15 mouse cellular contexts compared by ENCODE assay signal in the genomic region with DNA sequence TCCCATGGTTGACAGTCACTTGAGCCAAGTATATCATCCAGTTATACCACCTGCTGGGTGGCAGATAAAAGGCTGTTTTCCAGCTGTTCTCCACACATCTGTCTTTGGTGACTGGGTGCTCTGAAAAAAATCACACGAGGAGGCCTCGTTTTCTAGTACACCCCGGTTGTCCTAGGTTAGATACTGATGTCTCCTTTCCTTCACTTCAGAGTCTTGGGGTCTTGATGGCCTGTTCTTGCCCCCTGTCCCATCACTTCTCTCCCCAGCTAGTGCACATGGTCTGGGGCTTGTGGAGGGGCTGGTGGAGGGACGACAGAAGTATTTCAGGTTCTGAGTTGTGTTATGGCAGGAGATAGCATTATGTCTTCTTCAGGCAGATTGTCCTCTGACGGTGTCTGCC.
DNase-seq lines count a peak whose midpoint lies in the region; ATAC-seq and TF ChIP-seq lines count a peak whose summit lies in the region.
"Had no signal": no experiment of that assay in that cellular context is flagged by ENCODE, and none has a peak within 500 bp of the region (broad histone marks: within the 10 kb centered on the region; RNA-seq: fewer than 3 reads in every experiment).

No protein-coding gene starts in this region.

- no peak overlapping the region for H3ac ChIP-seq in myocyte (ENCODE audit: control insufficient read depth, insufficient read length)

- H3K27me3 ChIP-seq in heart, embryonic 12.5 days (replicated peaks) = peaks cover 7% of the 10 kb centered on the region; the same call in 1 of the 2 replicates
- no peaks in the 10 kb centered on the region for H3K27me3 ChIP-seq in kidney, embryonic 16.5 days (ENCODE audit: insufficient read depth, low read length)
- peaks cover 9% of the 10 kb centered on the region for H3K27me3 ChIP-seq in embryonic facial prominence, embryonic 15.5 days
- no peaks in the 10 kb centered on the region for H3K27me3 ChIP-seq in myocyte (ENCODE audit: control insufficient read depth, insufficient read depth, insufficient read length)

- no peak for ATAC-seq in heart, embryonic 12.5 days (ENCODE audit: insufficient number of reproducible peaks, low FRiP score)
- ATAC-seq in kidney, embryonic 16.5 days (ENCODE audit: low FRiP score, low TSS enrichment) = no peak
- ATAC-seq in embryonic facial prominence, embryonic 15.5 days (ENCODE audit: insufficient number of reproducible peaks, low FRiP score, low TSS enrichment, low read depth) = no peak
- ATAC-seq in activated CD4-positive, CD25-positive, alpha-beta regulatory T cell, adult 4 months = no peak

- no peak overlapping the region for H3K27ac ChIP-seq in heart, embryonic 12.5 days (ENCODE audit: poor library complexity, severe bottlenecking)
- no peak overlapping the region for H3K27ac ChIP-seq in kidney, embryonic 16.5 days (ENCODE audit: low read length)
- 0 out of 2 replicates have a peak overlapping the region, but pooled peaks have one; percentile 98 for H3K27ac ChIP-seq in embryonic facial prominence, embryonic 15.5 days (replicated peaks)
- H3K27ac ChIP-seq: hindbrain, embryonic 13.5 days had no signal

- TF ChIP-seq POLR2A in myocyte (IDR thresholded peaks at IDR 0.05; ENCODE audit: insufficient read length, low read depth) = no peak

- H3K79me2 ChIP-seq in myocyte (ENCODE audit: control insufficient read depth, insufficient read depth) = no peaks in the 10 kb centered on the region

- no peaks in the 10 kb centered on the region for H3K9me3 ChIP-seq in heart, embryonic 12.5 days (replicated peaks)
- no peaks in the 10 kb centered on the region for H3K9me3 ChIP-seq in kidney, embryonic 16.5 days (ENCODE audit: low read length)
- no peaks in the 10 kb centered on the region for H3K9me3 ChIP-seq in embryonic facial prominence, embryonic 15.5 days (replicated peaks)
- H3K9me3 ChIP-seq: hindbrain, embryonic 13.5 days had no signal

- H3K4me1 ChIP-seq in heart, embryonic 12.5 days (replicated peaks) = peaks cover 19% of the 10 kb centered on the region
- peaks cover 9% of the 10 kb centered on the region for H3K4me1 ChIP-seq in kidney, embryonic 16.5 days (ENCODE audit: insufficient read depth, low read length)
- peaks cover 18% of the 10 kb centered on the region for H3K4me1 ChIP-seq in embryonic facial prominence, embryonic 15.5 days

- H3K9ac ChIP-seq in heart, embryonic 12.5 days = no peak overlapping the region
- no peak overlapping the region for H3K9ac ChIP-seq in kidney, embryonic 16.5 days (replicated peaks; ENCODE audit: low read length)
- no peak overlapping the region for H3K9ac ChIP-seq in embryonic facial prominence, embryonic 15.5 days
- H3K9ac ChIP-seq: forebrain, postnatal 0 days had no signal

- H3K4me2 ChIP-seq in heart, embryonic 12.5 days = 0 out of 2 replicates have a peak overlapping the region, but pooled peaks have one; percentile 68
- H3K4me2 ChIP-seq in kidney, embryonic 16.5 days (replicated peaks; ENCODE audit: low read depth, low read length) = peak overlapping the region; percentile 91; the same call in 1 of the 2 replicates
- H3K4me2 ChIP-seq in embryonic facial prominence, embryonic 15.5 days (replicated peaks) = peak overlapping the region; percentile 77; the same call in 1 of the 2 replicates
- H3K4me2 ChIP-seq in myocyte (ENCODE audit: low read depth) = peak overlapping the region; percentile 83

- no peaks in the 10 kb centered on the region for H3K36me3 ChIP-seq in heart, embryonic 12.5 days
- H3K36me3 ChIP-seq in kidney, embryonic 16.5 days (ENCODE audit: insufficient read depth, low read length) = no peaks in the 10 kb centered on the region
- H3K36me3 ChIP-seq in embryonic facial prominence, embryonic 15.5 days = no peaks in the 10 kb centered on the region
- no peaks in the 10 kb centered on the region for H3K36me3 ChIP-seq in myocyte (ENCODE audit: control insufficient read depth, insufficient read depth)
- H3K36me3 ChIP-seq: hindbrain, embryonic 13.5 days had no signal

- no peak for DNase-seq in heart, adult 8-10 months (ENCODE audit: low spot score)
- DNase-seq in kidney, postnatal 25 days = no peak
- no peak for DNase-seq in urinary bladder, postnatal 10 days (ENCODE audit: low spot score)
- DNase-seq: adrenal gland, postnatal 14 days; gastrocnemius, postnatal 10 days; kidney, postnatal 14 days; layer of hippocampus, postnatal 36 days; right cerebral cortex, postnatal 25 days had no signal

- WGBS in heart, embryonic 12.5 days = 69% methylated on average over 5 of the region's 5 CpGs
- WGBS in kidney, embryonic 16.5 days = 87% methylated on average over 5 of the region's 5 CpGs
- WGBS in embryonic facial prominence, embryonic 15.5 days = 77% methylated on average over 5 of the region's 5 CpGs

- no peak overlapping the region for H3K4me3 ChIP-seq in heart, embryonic 12.5 days
- no peak overlapping the region for H3K4me3 ChIP-seq in kidney, embryonic 16.5 days (ENCODE audit: low read length)
- H3K4me3 ChIP-seq in embryonic facial prominence, embryonic 15.5 days (replicated peaks) = no peak overlapping the region
- H3K4me3 ChIP-seq in myocyte = peak overlapping the region; percentile 38

TF ChIP-seq in myocyte, 11 proteins besides CTCF, POLR2A, EP300 and RAD21:
- no peak for TF ChIP-seq MAX (IDR thresholded peaks at IDR 0.05; ENCODE audit: low read depth)
- no peak for TF ChIP-seq REST (IDR thresholded peaks at IDR 0.05; ENCODE audit: insufficient read depth, insufficient read length)
- TF ChIP-seq SRF (IDR thresholded peaks at IDR 0.05; ENCODE audit: control insufficient read depth, insufficient read length, low read depth) = no peak
- no peak for TF ChIP-seq USF1 (IDR thresholded peaks at IDR 0.05; ENCODE audit: low read depth)
- TF ChIP-seq POLR2AphosphoS2 (IDR thresholded peaks at IDR 0.05; ENCODE audit: insufficient read length, low read depth) = no peak
TF ChIP-seq in myocyte: peak in this region for 0.
